Mouse (Mus musculus): ENCODE measurements at regions not wholly inside any gene's neighbourhood (a gene's known extent, or its start where the extent isn't known, plus 50 kb on each side); places are given as distances from the start of the nearest gene placed in this dataset.
"Not testable (repeated sequence)": the region's sequence is repeated elsewhere in the genome, so short reads cannot be mapped to it uniquely, and the experiment has no call there.

GRCm38 (mm10) chr5:16937840-16938239 is 146.2 kb downstream of the Gm28710 start:
- WGBS = 51% methylated on average over 1 of the region's 1 CpGs
- H3K27me3 ChIP-seq = no peaks in the 10 kb centered on the region
- H3K4me2 ChIP-seq (replicated peaks) = no peak overlapping the region
- H3K36me3 ChIP-seq = no peaks in the 10 kb centered on the region
- H3K9me3 ChIP-seq (replicated peaks) = no peaks in the 10 kb centered on the region
- H3K9ac ChIP-seq = no peak overlapping the region
- no peak for ATAC-seq (ENCODE audit: low FRiP score)
- no peaks in the 10 kb centered on the region for H3K4me1 ChIP-seq
- no peak overlapping the region for H3K27ac ChIP-seq
- H3K4me3 ChIP-seq = no peak overlapping the region

DNA sequence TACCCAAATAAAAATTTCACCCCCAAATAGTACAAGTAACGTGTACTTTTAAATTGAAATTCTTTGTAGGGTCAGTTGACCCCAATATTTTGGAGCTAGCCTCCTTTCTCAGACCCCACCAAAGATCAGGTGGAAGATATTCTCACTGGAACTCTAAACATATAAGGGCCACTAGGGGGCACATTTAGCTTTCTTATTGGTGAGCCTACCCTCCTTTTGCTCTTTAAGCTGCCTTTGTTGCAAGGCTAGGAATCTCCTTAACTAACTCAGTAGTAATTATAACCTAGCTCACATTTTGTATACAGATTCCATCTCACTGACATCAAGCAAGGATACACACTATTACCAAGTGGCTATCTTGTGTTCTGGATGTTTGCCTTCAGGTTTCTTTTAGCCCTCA is 155.8 kb downstream of the Gm28710 start:
- Histone ChIP-seq H3K4me1 (no peaks in the 10 kb centered on the region), H3K27me3 (no peaks in the 10 kb centered on the region), H3K4me3 (no peak overlapping the region), H3K27ac (no peak overlapping the region), H3K36me3 (no peaks in the 10 kb centered on the region), H3K4me2 (replicated peaks) (no peak overlapping the region), H3K9me3 (replicated peaks) (no peaks in the 10 kb centered on the region), H3K9ac (no peak overlapping the region)
- 22% methylated on average over 1 of the region's 1 CpGs for WGBS
- ATAC-seq (ENCODE audit: low FRiP score) = peak; percentile 61; the same call in 1 of the 2 replicates

DNA sequence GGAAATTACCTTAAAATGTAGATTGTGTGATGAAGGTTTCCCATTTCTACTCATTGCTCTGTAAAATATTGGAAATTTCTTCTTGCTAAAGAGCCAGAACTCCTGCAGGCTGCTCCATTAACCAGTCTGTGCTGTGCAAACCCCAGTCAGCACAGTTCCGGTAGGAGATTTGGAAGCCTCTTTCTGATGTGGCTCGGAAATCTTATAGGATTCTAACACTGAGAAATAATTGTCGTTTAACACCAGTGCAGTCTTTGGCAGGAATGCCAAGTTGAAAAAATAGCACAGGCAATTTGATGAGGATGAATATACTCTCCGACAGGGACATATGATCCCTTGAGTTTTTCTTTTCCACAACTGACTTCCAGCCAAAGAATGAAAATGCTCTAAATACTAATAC is 176.1 kb downstream of the Gm28710 start:
- Histone ChIP-seq H3K36me3 (no peaks in the 10 kb centered on the region), H3K27ac (no peak overlapping the region), H3K4me1 (no peaks in the 10 kb centered on the region), H3K27me3 (no peaks in the 10 kb centered on the region), H3K4me3 (no peak overlapping the region), H3K4me2 (replicated peaks) (no peak overlapping the region), H3K9me3 (replicated peaks) (no peaks in the 10 kb centered on the region), H3K9ac (no peak overlapping the region)
- 85% methylated on average over 4 of the region's 4 CpGs for WGBS
- ATAC-seq (ENCODE audit: low FRiP score) = no peak

DNA sequence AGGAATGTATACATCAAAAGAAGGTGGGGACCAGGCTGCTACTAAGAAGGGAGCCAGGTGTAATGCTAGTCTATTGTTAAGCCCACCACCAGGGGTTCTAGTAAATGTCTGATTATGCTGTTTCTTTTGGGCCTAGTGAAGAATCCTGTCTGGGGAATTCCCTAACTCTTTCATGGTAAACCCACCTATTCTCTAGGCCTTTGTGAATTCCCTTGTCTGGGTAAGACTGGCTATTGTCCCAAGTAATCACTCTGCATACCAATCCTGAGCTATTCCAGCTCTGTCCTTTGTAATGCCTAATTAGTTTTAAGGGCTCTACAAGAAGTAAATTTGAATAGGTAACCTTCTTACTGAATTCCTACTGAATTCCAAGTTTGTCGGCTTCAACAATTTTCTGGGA is 177.2 kb downstream of the Gm28710 start:
- not testable (repeated sequence) for H3K4me1 ChIP-seq; H3K4me3 ChIP-seq; ATAC-seq (ENCODE audit: low FRiP score); H3K9me3 ChIP-seq (replicated peaks); H3K9ac ChIP-seq; H3K4me2 ChIP-seq (replicated peaks); H3K36me3 ChIP-seq; H3K27me3 ChIP-seq; H3K27ac ChIP-seq
- 41% methylated on average over 1 of the region's 1 CpGs for WGBS

- H3K36me3 ChIP-seq = no peaks in the 10 kb centered on the region
- H3K4me1 ChIP-seq = no peaks in the 10 kb centered on the region
- 84% methylated on average over 1 of the region's 1 CpGs for WGBS
- H3K4me2 ChIP-seq (replicated peaks) = no peak overlapping the region
- no peak overlapping the region for H3K4me3 ChIP-seq
- ATAC-seq (ENCODE audit: low FRiP score) = no peak
- H3K9ac ChIP-seq = no peak overlapping the region
- H3K27me3 ChIP-seq = no peaks in the 10 kb centered on the region
- H3K9me3 ChIP-seq (replicated peaks) = no peaks in the 10 kb centered on the region
- no peak overlapping the region for H3K27ac ChIP-seq
These were observed 181.7 kb downstream of the Gm28710 start for GRCm38 (mm10) chr5:16973206-16973896.

DNA sequence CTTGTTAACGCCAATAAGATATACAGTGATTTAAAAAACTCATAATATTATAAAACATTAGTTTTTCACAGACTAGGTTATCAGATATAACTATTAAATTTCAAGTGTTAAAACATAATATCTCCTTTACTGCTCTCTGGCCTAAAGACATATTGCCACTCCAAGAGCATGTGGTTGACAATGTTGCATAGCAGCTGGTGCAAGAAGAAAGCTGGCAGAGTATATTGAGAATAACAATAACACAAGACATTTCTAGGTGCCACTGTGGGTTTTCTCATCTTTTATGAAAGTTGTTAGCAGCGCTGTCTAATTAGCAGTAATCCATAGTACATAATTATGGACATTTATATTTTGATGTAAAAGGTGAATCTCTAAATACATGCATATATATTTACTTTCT is 184.4 kb downstream of the Gm28710 start:
- no peak for ATAC-seq (ENCODE audit: low FRiP score)
- WGBS = 93% methylated on average over 2 of the region's 2 CpGs
- Histone ChIP-seq H3K9ac (no peak overlapping the region), H3K27ac (no peak overlapping the region), H3K4me1 (no peaks in the 10 kb centered on the region), H3K4me3 (no peak overlapping the region), H3K4me2 (replicated peaks) (no peak overlapping the region), H3K27me3 (no peaks in the 10 kb centered on the region), H3K36me3 (no peaks in the 10 kb centered on the region), H3K9me3 (replicated peaks) (no peaks in the 10 kb centered on the region)

DNA sequence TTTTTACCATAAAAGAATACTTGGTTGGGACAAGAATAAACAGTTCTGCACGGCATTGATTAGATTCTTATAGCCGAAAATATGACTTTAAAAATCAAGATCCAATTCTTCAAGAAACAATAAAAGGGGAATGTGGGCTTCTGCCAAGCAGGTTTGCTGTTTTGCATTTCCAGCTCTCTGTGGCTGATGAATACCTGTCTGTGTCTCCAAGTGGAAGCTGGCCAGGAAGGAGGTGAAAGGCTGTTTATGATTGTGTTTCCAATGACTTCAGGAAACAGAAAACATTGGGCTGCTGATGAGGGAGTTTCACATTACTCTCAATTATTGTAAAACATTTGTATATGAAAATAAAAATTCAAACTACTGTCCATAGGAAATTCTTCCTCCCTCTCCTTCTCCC is 193.3 kb downstream of the Gm28710 start:
- no peaks in the 10 kb centered on the region for H3K4me1 ChIP-seq
- no peak overlapping the region for H3K4me2 ChIP-seq (replicated peaks)
- H3K27me3 ChIP-seq = no peaks in the 10 kb centered on the region
- ATAC-seq (ENCODE audit: low FRiP score) = no peak
- no peak overlapping the region for H3K4me3 ChIP-seq
- no peak overlapping the region for H3K27ac ChIP-seq
- no peak overlapping the region for H3K9ac ChIP-seq
- H3K36me3 ChIP-seq = no peaks in the 10 kb centered on the region
- 86% methylated on average over 2 of the region's 2 CpGs for WGBS
- no peaks in the 10 kb centered on the region for H3K9me3 ChIP-seq (replicated peaks)

- H3K27me3 ChIP-seq = no peaks in the 10 kb centered on the region
- no peak for ATAC-seq (ENCODE audit: low FRiP score)
- H3K9ac ChIP-seq = no peak overlapping the region
- H3K9me3 ChIP-seq (replicated peaks) = no peaks in the 10 kb centered on the region
- 82% methylated on average over 1 of the region's 1 CpGs for WGBS
- no peaks in the 10 kb centered on the region for H3K36me3 ChIP-seq
- no peak overlapping the region for H3K4me3 ChIP-seq
- no peak overlapping the region for H3K27ac ChIP-seq
- no peak overlapping the region for H3K4me2 ChIP-seq (replicated peaks)
- H3K4me1 ChIP-seq = no peaks in the 10 kb centered on the region
These were observed 199.9 kb downstream of the Gm28710 start for GRCm38 (mm10) chr5:16991518-16991917.

- no peaks in the 10 kb centered on the region for H3K27me3 ChIP-seq
- H3K4me2 ChIP-seq (replicated peaks) = no peak overlapping the region
- no peaks in the 10 kb centered on the region for H3K9me3 ChIP-seq (replicated peaks)
- no peaks in the 10 kb centered on the region for H3K36me3 ChIP-seq
- no peak overlapping the region for H3K9ac ChIP-seq
- no peak overlapping the region for H3K4me3 ChIP-seq
- WGBS = 44% methylated on average over 2 of the region's 2 CpGs
- H3K4me1 ChIP-seq = no peaks in the 10 kb centered on the region
- no peak for ATAC-seq (ENCODE audit: low FRiP score)
- no peak overlapping the region for H3K27ac ChIP-seq
These were observed 207.6 kb downstream of the Gm28710 start for GRCm38 (mm10) chr5:16999183-16999582.

DNA sequence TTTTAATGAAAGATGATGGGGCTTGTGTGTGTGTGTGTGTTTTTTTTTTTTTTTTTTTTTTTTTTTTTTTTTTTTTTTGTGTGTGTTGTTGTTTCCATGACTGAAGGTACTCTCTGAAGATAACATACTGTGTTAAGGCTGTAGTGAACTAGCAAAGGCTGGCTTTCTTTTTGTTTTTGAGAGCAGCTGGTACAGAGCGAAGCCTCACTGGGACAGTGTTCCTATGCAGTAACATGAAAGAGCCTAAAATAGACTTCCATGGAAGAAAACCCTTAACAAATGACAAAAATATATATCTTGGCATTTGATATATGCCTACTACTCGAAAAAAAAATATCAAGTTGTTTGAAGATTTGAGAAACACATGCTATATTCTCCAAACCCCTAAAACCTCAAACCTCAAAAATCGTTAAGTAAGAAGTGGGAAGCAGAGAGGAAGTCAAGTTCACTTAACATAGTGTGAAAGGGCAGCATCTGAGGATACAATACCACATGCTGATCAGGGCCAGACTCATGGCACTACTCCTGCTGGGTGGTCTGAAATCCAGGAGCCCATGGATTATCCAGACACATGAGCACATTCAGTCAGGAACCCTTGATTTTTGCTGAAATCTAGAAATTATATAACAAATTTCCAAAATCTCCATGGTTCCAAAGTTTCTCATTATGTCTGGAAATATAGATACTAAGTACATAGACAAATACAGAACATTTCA is 215.4 kb downstream of the Gm28710 start:
- no peaks in the 10 kb centered on the region for H3K27me3 ChIP-seq
- no peaks in the 10 kb centered on the region for H3K36me3 ChIP-seq
- no peak for ATAC-seq (ENCODE audit: low FRiP score)
- H3K4me3 ChIP-seq = no peak overlapping the region
- whole genome bisulfite sequencing = 58% methylated on average over 3 of the region's 3 CpGs
- no peaks in the 10 kb centered on the region for H3K4me1 ChIP-seq
- no peak overlapping the region for H3K27ac ChIP-seq
- no peaks in the 10 kb centered on the region for H3K9me3 ChIP-seq (replicated peaks)
- no peak overlapping the region for H3K9ac ChIP-seq
- no peak overlapping the region for H3K4me2 ChIP-seq (replicated peaks)

- Histone ChIP-seq H3K27me3 (no peaks in the 10 kb centered on the region), H3K4me1 (no peaks in the 10 kb centered on the region), H3K9me3 (replicated peaks) (no peaks in the 10 kb centered on the region), H3K4me2 (replicated peaks) (no peak overlapping the region), H3K9ac (no peak overlapping the region), H3K36me3 (no peaks in the 10 kb centered on the region), H3K27ac (no peak overlapping the region), H3K4me3 (no peak overlapping the region)
- no peak for ATAC-seq (ENCODE audit: low FRiP score)
These were observed 230.0 kb downstream of the Gm28710 start for GRCm38 (mm10) chr5:17021636-17022035.

- Histone ChIP-seq H3K4me2 (replicated peaks) (no peak overlapping the region), H3K9me3 (replicated peaks) (no peaks in the 10 kb centered on the region), H3K36me3 (no peaks in the 10 kb centered on the region), H3K4me3 (no peak overlapping the region), H3K9ac (no peak overlapping the region), H3K4me1 (no peaks in the 10 kb centered on the region), H3K27ac (no peak overlapping the region), H3K27me3 (no peaks in the 10 kb centered on the region)
- 70% methylated on average over 2 of the region's 2 CpGs for WGBS
- ATAC-seq (ENCODE audit: low FRiP score) = no peak
These were observed 262.3 kb downstream of the Gm28710 start for GRCm38 (mm10) chr5:17053935-17054334.

GRCm38 (mm10) chr5:17064565-17064964 is 273.0 kb downstream of the Gm28710 start:
- H3K4me1 ChIP-seq = no peaks in the 10 kb centered on the region
- WGBS = 94% methylated on average over 8 of the region's 8 CpGs
- no peak for ATAC-seq (ENCODE audit: low FRiP score)
- no peaks in the 10 kb centered on the region for H3K27me3 ChIP-seq
- no peaks in the 10 kb centered on the region for H3K36me3 ChIP-seq
- H3K4me2 ChIP-seq (replicated peaks) = no peak overlapping the region
- H3K9me3 ChIP-seq (replicated peaks) = no peaks in the 10 kb centered on the region
- no peak overlapping the region for H3K4me3 ChIP-seq
- no peak overlapping the region for H3K27ac ChIP-seq
- H3K9ac ChIP-seq = no peak overlapping the region

All from hindbrain, embryonic 12.5 days (tissue).